Comparison of ENCODE assay signal across 8 mouse cellular contexts in the genomic region with DNA sequence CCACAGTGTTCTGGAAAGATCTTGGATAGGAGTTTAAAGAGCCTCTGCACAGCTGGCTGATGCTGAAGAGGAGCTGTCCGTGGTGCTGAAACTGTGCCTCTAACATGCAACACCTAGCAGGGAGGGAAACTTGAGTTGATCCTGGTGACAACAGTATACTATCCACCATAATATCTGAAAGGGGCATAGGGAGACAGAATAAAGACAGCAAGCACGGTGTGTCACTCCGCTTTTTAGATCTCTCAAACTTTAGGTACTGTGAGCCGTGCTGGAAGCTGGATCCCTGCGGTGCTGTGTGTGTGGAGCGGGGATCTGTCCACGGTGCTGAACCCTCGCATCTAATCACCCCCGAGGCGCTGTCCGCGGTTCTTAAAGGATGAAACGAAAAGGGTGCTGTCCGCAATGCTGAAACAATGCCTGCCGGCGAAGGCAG. TPM values are rescaled to one million over a fixed set of nuclear protein-coding genes. Genes with fewer than 3 reads are reported as not detected.
A peak's percentile ranks its signal among the peaks of the same experiment; 100 is the strongest.
DNase-seq lines count a peak whose midpoint lies in the region; ATAC-seq and TF ChIP-seq lines count a peak whose summit lies in the region.

No protein-coding gene starts in this region.

- under 1% methylated on average over 16 of the region's 16 CpGs for WGBS in kidney, adult 2 months
- under 1% methylated on average over 16 of the region's 16 CpGs for WGBS in neural tube, embryonic 14.5 days

- TF ChIP-seq POLR2A in kidney, adult 2 months (IDR thresholded peaks at IDR 0.05; ENCODE audit: low read depth, low read length), result no peak

- H3K4me1 ChIP-seq in kidney, adult 2 months (ENCODE audit: control insufficient read depth, insufficient read depth, low read length), result no peaks in the 10 kb centered on the region
- H3K4me1 ChIP-seq in neural tube, embryonic 14.5 days (ENCODE audit: control insufficient read depth, insufficient read depth, low read length), result peaks cover 24% of the 10 kb centered on the region; the same call in 1 of the 2 replicates

- H3K9me3 ChIP-seq in neural tube, embryonic 14.5 days (ENCODE audit: control insufficient read depth, low read length), result no peaks in the 10 kb centered on the region

- no peak overlapping the region for H3K4me3 ChIP-seq in kidney, adult 2 months (ENCODE audit: insufficient read depth, low read depth, low read length)
- peak overlapping the region; percentile 10; the same call in 1 of the 2 replicates for H3K4me3 ChIP-seq in neural tube, embryonic 14.5 days (ENCODE audit: low read depth, low read length)

- peak; percentile 69 for DNase-seq in left cerebral cortex, postnatal 4 days
- DNase-seq in left cerebral cortex, adult 18-20 months (ENCODE audit: low spot score in 2 of 2), result no peak
- DNase-seq in embryo, embryonic 9.5 days (ENCODE audit: extremely low spot score), result peak; percentile 92
- peak; percentile 25 to 70 for DNase-seq in heart, adult 9 months (ENCODE audit: low spot score in 2 of 2)
- DNase-seq in kidney, adult 2 months, result peak; percentile 84
- DNase-seq in lung, adult 18-20 months, result peak; percentile 65 to 70
- DNase-seq in thymus, postnatal 10 days (ENCODE audit: low spot score in 2 of 2), result peak; percentile 40 to 82

- peaks cover 5% of the 10 kb centered on the region for H3K27me3 ChIP-seq in kidney, adult 2 months (replicated peaks; ENCODE audit: control insufficient read depth, insufficient read depth, low read length)
- H3K27me3 ChIP-seq in neural tube, embryonic 14.5 days (ENCODE audit: control insufficient read depth, insufficient read depth, low read length), result no peaks in the 10 kb centered on the region

- no peak; the same call in 1 of the 2 replicates for TF ChIP-seq CTCF in kidney, adult 2 months (conservative IDR thresholded peaks at IDR 0.05; ENCODE audit: insufficient read depth, insufficient read length, low read depth, low read length)

- no peaks in the 10 kb centered on the region for H3K36me3 ChIP-seq in kidney, adult 2 months (ENCODE audit: control insufficient read depth, insufficient read depth, low read length)
- no peaks in the 10 kb centered on the region for H3K36me3 ChIP-seq in neural tube, embryonic 14.5 days (ENCODE audit: control insufficient read depth, insufficient read depth, low read length)

- H3K4me2 ChIP-seq in neural tube, embryonic 14.5 days (ENCODE audit: low read depth, low read length), result peak overlapping the region; percentile 56; the same call in 1 of the 2 replicates

- no peak for ATAC-seq in neural tube, embryonic 14.5 days (ENCODE audit: low read depth)

- H3K9ac ChIP-seq in neural tube, embryonic 14.5 days (replicated peaks; ENCODE audit: low read depth, low read length), result 0 out of 2 replicates have a peak overlapping the region, but pooled peaks have one; percentile 41

- H3K27ac ChIP-seq in kidney, adult 2 months (ENCODE audit: insufficient read depth, low read depth, low read length), result no peak overlapping the region
- peak overlapping the region; percentile 22; the same call in 1 of the 2 replicates for H3K27ac ChIP-seq in neural tube, embryonic 14.5 days (ENCODE audit: low read depth, low read length)

- intact Hi-C loops in left cerebral cortex, postnatal 4 days (cut with DNase I), result loop anchor here (10.0 kb wide), 2 partner anchors 278 to 292 kb away; no protein-coding TSS in a partner anchor

RNA-seq across cellular contexts. Expression of gene Vstm2l, which starts 1.2 kb away (rescaled TPM):
- 100 to 1,000 TPM; 189 to 190 TPM for total RNA-seq in left cerebral cortex, postnatal 4 days (2021)
- total RNA-seq in left cerebral cortex, adult 18-20 months (2021), result 100 to 1,000 TPM; 171 to 184 TPM
- polyA plus RNA-seq in kidney, adult 2 months (2012; rRNA removed), result 0.23 and 0.53 TPM in 2 replicates
- polyA plus RNA-seq in neural tube, embryonic 14.5 days (2014; fragmentation: Nextera tagmentation; extraction: Ambion mirVana), result 46.5 and 60.0 TPM in 2 replicates

Comparison
In these comparisons a context has a peak if more than half of its experiments do, and no peak if none do; other contexts are left out.
1. DNase-seq: peak in left cerebral cortex, postnatal 4 days (single experiment), embryo, embryonic 9.5 days (single experiment), heart, adult 9 months (2 of 2), kidney, adult 2 months (single experiment), lung, adult 18-20 months (2 of 2) and thymus, postnatal 10 days (2 of 2); none in left cerebral cortex, adult 18-20 months (0 of 2).